Mouse (Mus musculus): Measurements from ENCODE around the gene BC053393.
A peak's percentile ranks its signal among the peaks of the same experiment; 100 is the strongest.

- TF ChIP-seq CTCF (IDR thresholded peaks at IDR 0.05; ENCODE audit: extremely low read depth, insufficient read depth, low read length) (peak; percentile 33; the same call in 1 of the 2 replicates), POLR2A (IDR thresholded peaks at IDR 0.05; ENCODE audit: extremely low read depth, insufficient read depth, low read length) (no peak)
Observed at GRCm38 (mm10) chr11:46522719-46523118, 48.6 kb upstream of the BC053393 start.

All from cortical plate, adult 2 months (tissue).